Mouse (Mus musculus): ENCODE results near the gene Secisbp2. TPM values are rescaled to one million over a fixed set of nuclear protein-coding genes. Genes with fewer than 3 reads are reported as not detected.
A peak's percentile ranks its signal among the peaks of the same experiment; 100 is the strongest.

The Secisbp2 gene
- polyA plus RNA-seq, 1 experiment from 2014 or later, result 29.2 TPM

DNA sequence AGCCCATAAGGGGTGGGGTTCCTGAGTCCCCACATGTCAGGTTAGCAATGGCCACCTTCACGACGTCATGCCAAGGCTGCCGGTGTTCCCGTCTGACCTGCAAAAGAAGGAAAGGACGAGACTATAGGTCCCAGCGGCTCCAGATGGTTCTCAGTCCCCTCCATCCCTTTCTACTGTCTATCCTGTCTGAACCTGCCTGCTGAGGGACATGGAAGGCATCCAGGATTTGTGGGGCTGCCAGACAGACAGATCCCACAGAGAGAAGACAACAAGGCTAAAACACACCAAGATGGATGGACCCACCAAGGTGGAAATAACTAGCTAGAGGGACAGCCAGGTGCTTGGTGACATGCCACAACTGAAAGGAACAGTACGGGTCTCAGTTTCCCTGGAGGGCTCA lies 73.9 kb downstream of the Secisbp2 start:
- Histone ChIP-seq H3K4me3 (ENCODE audit: low read depth, low read length) (no peak overlapping the region), H3K36me3 (ENCODE audit: control insufficient read depth, insufficient read depth, low read length) (no peaks in the 10 kb centered on the region), H3K9me3 (ENCODE audit: control insufficient read depth, low read length) (no peaks in the 10 kb centered on the region), H3K4me2 (ENCODE audit: low read depth) (no peak overlapping the region), H3K27me3 (ENCODE audit: control insufficient read depth, insufficient read depth, low read length) (no peaks in the 10 kb centered on the region), H3K9ac (ENCODE audit: low read length) (no peak overlapping the region), H3K4me1 (ENCODE audit: control insufficient read depth, insufficient read depth, low read length) (peaks cover 7% of the 10 kb centered on the region; the same call in 1 of the 2 replicates), H3K27ac (ENCODE audit: low read depth, low read length) (no peak overlapping the region)
- 88% methylated on average over 7 of the region's 7 CpGs for WGBS
- no peak for ATAC-seq (ENCODE audit: insufficient read depth, low FRiP score, low TSS enrichment)
- DNase-seq (ENCODE audit: low spot score), result no peak

GRCm38 (mm10) chr13:51725926-51726574 lies 74.6 kb downstream of the Secisbp2 start:
- Histone ChIP-seq H3K27ac (ENCODE audit: low read depth, low read length) (no peak overlapping the region), H3K9me3 (ENCODE audit: control insufficient read depth, low read length) (no peaks in the 10 kb centered on the region), H3K27me3 (ENCODE audit: control insufficient read depth, insufficient read depth, low read length) (no peaks in the 10 kb centered on the region), H3K4me2 (ENCODE audit: low read depth) (no peak overlapping the region), H3K4me3 (ENCODE audit: low read depth, low read length) (no peak overlapping the region), H3K36me3 (ENCODE audit: control insufficient read depth, insufficient read depth, low read length) (no peaks in the 10 kb centered on the region), H3K4me1 (ENCODE audit: control insufficient read depth, insufficient read depth, low read length) (peaks cover 9% of the 10 kb centered on the region; the same call in 1 of the 2 replicates), H3K9ac (ENCODE audit: low read length) (no peak overlapping the region)
- DNase-seq (ENCODE audit: low spot score) (no peak), ATAC-seq (ENCODE audit: insufficient read depth, low FRiP score, low TSS enrichment) (no peak)
- WGBS, result 58% methylated on average over 8 of the region's 8 CpGs

- H3K4me2 ChIP-seq (ENCODE audit: low read depth), result no peak overlapping the region
- H3K4me3 ChIP-seq (ENCODE audit: low read depth, low read length), result no peak overlapping the region
- WGBS, result 63% methylated on average over 6 of the region's 7 CpGs
- DNase-seq (ENCODE audit: low spot score), result no peak
- H3K9me3 ChIP-seq (ENCODE audit: control insufficient read depth, low read length), result no peaks in the 10 kb centered on the region
- ATAC-seq (ENCODE audit: insufficient read depth, low FRiP score, low TSS enrichment), result no peak
- peaks cover 13% of the 10 kb centered on the region for H3K4me1 ChIP-seq (ENCODE audit: control insufficient read depth, insufficient read depth, low read length)
- no peak overlapping the region for H3K27ac ChIP-seq (ENCODE audit: low read depth, low read length)
- H3K36me3 ChIP-seq (ENCODE audit: control insufficient read depth, insufficient read depth, low read length), result no peaks in the 10 kb centered on the region
- no peak overlapping the region for H3K9ac ChIP-seq (ENCODE audit: low read length)
- H3K27me3 ChIP-seq (ENCODE audit: control insufficient read depth, insufficient read depth, low read length), result no peaks in the 10 kb centered on the region
Measured at GRCm38 (mm10) chr13:51727364-51727763, 75.9 kb downstream of the Secisbp2 start.

DNA sequence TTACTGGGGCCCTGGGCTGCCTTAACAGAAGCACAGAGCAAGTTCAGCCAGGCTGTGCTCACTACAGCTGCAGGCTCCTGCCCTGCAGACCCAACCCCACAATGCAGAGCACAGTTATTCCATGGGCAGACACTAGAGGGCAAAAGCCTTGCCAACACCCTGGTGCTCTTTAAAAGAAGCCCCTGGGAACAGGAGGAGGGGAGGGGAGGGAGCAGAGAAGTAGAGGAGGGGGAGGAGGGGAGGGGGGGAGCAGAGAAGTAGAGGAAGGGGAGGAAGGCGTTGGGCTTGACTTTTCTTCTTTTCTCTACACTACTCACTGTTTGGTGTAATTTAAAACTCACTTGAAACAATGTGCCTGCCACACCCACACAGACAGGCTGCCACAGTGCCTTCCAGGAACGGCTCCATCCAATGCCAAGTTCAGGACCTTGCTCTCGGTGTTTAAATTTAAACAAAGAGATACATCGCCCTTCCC lies 78.4 kb downstream of the Secisbp2 start:
- no peak overlapping the region for H3K27ac ChIP-seq (ENCODE audit: low read depth, low read length)
- peak; percentile 70 for DNase-seq (ENCODE audit: low spot score)
- H3K27me3 ChIP-seq (ENCODE audit: control insufficient read depth, insufficient read depth, low read length), result no peaks in the 10 kb centered on the region
- no peaks in the 10 kb centered on the region for H3K36me3 ChIP-seq (ENCODE audit: control insufficient read depth, insufficient read depth, low read length)
- H3K9me3 ChIP-seq (ENCODE audit: control insufficient read depth, low read length), result no peaks in the 10 kb centered on the region
- H3K4me2 ChIP-seq (ENCODE audit: low read depth), result no peak overlapping the region
- WGBS, result 12% methylated on average over 4 of the region's 4 CpGs
- peaks cover 15% of the 10 kb centered on the region for H3K4me1 ChIP-seq (ENCODE audit: control insufficient read depth, insufficient read depth, low read length)
- no peak overlapping the region for H3K9ac ChIP-seq (ENCODE audit: low read length)
- 0 out of 2 replicates have a peak, but pooled peaks have one; percentile 48 for ATAC-seq (ENCODE audit: insufficient read depth, low FRiP score, low TSS enrichment)
- H3K4me3 ChIP-seq (ENCODE audit: low read depth, low read length), result no peak overlapping the region

- Histone ChIP-seq H3K9me3 (ENCODE audit: control insufficient read depth, low read length) (no peaks in the 10 kb centered on the region), H3K27ac (ENCODE audit: low read depth, low read length) (no peak overlapping the region), H3K4me1 (ENCODE audit: control insufficient read depth, insufficient read depth, low read length) (peaks cover 15% of the 10 kb centered on the region), H3K27me3 (ENCODE audit: control insufficient read depth, insufficient read depth, low read length) (no peaks in the 10 kb centered on the region), H3K36me3 (ENCODE audit: control insufficient read depth, insufficient read depth, low read length) (no peaks in the 10 kb centered on the region), H3K4me3 (ENCODE audit: low read depth, low read length) (no peak overlapping the region), H3K9ac (ENCODE audit: low read length) (no peak overlapping the region), H3K4me2 (ENCODE audit: low read depth) (no peak overlapping the region)
- no peak for DNase-seq (ENCODE audit: low spot score)
- WGBS, result 99% methylated on average over 7 of the region's 7 CpGs
- no peak for ATAC-seq (ENCODE audit: insufficient read depth, low FRiP score, low TSS enrichment)
Measured at GRCm38 (mm10) chr13:51731474-51731873, 80.0 kb downstream of the Secisbp2 start.

DNA sequence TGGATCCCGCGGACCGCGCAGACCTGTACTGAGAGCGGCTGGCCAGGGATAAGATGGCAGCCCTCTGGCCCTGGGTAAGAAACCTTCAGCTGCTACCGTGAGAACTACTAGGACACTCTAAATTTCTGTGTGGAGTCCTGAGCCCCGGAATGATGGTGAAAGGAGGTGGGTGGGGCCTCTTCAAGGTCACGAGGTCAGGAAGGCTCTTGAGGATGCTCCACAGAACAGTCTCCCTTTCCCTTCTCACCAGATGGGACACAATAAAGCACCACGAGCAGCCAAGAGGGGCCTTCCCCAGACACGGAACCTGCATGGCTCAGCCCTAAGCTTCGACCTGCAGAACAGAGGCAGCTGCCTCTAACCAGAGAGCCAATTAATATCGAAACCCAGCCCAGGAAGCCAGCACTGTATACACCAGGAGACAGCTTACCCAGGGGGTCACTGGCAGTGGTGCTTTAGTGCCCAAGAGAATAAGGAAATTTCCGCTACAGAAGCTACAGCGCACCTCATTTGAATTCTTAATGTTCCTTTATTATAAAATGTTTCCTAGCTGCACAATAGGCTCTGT lies 80.7 kb downstream of the Secisbp2 start:
- H3K36me3 ChIP-seq (ENCODE audit: control insufficient read depth, insufficient read depth, low read length), result no peaks in the 10 kb centered on the region
- 0 out of 2 replicates have a peak, but pooled peaks have one; percentile 46 for ATAC-seq (ENCODE audit: insufficient read depth, low FRiP score, low TSS enrichment)
- no peak overlapping the region for H3K4me2 ChIP-seq (ENCODE audit: low read depth)

More for the DNA sequence above, 80.7 kb downstream of the Secisbp2 start:
- Histone ChIP-seq H3K27ac (ENCODE audit: low read depth, low read length) (no peak overlapping the region), H3K4me3 (ENCODE audit: low read depth, low read length) (no peak overlapping the region), H3K27me3 (ENCODE audit: control insufficient read depth, insufficient read depth, low read length) (no peaks in the 10 kb centered on the region), H3K9me3 (ENCODE audit: control insufficient read depth, low read length) (no peaks in the 10 kb centered on the region), H3K4me1 (ENCODE audit: control insufficient read depth, insufficient read depth, low read length) (peaks cover 15% of the 10 kb centered on the region), H3K9ac (ENCODE audit: low read length) (no peak overlapping the region)
- no peak for DNase-seq (ENCODE audit: low spot score)
- WGBS, result 61% methylated on average over 14 of the region's 14 CpGs

Other genes starting within 250 kb of the Secisbp2 start
- 52.2 and 55.8 TPM in 2 replicates for gene S1pr3, start 243.1 kb upstream of the Secisbp2 start, polyA plus RNA-seq (2014; fragmentation: Nextera tagmentation; extraction: Ambion mirVana)
- gene Shc3, start 82.3 kb upstream of the Secisbp2 start, polyA plus RNA-seq (2014; fragmentation: Nextera tagmentation; extraction: Ambion mirVana), result 2.6 and 2.9 TPM in 2 replicates
- 315 and 323 TPM in 2 replicates for gene Cks2, start 6.5 kb upstream of the Secisbp2 start, polyA plus RNA-seq (2014; fragmentation: Nextera tagmentation; extraction: Ambion mirVana)
- 6.7 and 7.4 TPM in 2 replicates for gene Sema4d, start 142.1 kb downstream of the Secisbp2 start, polyA plus RNA-seq (2014; fragmentation: Nextera tagmentation; extraction: Ambion mirVana)
- 149 and 170 TPM in 2 replicates for gene Gadd45g, start 195.0 kb downstream of the Secisbp2 start, polyA plus RNA-seq (2014; fragmentation: Nextera tagmentation; extraction: Ambion mirVana)

All from neural tube, embryonic 11.5 days (tissue).